Mouse (Mus musculus) urinary bladder, adult 2 months (tissue): ENCODE data around the gene Grik4. TPM values are rescaled to one million over a fixed set of nuclear protein-coding genes. Genes with fewer than 3 reads are reported as not detected.

Experiments
- DNase-seq: peaks from one replicate; pipeline ENCODE4 v3.0.0; 2022; ENCODE audit warnings: low spot score
- polyA plus RNA-seq: library from polyadenylated mRNA; depleted of rRNA; stranded (reverse); fragments of >200 nt; gene quantifications from 2 replicates; pipeline ENCODE4 v1.2.3, GENCODE M21; 2012

The Grik4 gene
- polyA plus RNA-seq, 1 experiment = 0.25 TPM

- no peak for DNase-seq
These were observed 46.2 kb downstream of the Grik4 start for GRCm38 (mm10) chr9:42898091-42898591.

GRCm38 (mm10) chr9:42897361-42898051 is 46.8 kb downstream of the Grik4 start:
- DNase-seq = no peak

- no peak for DNase-seq
These were observed 47.7 kb downstream of the Grik4 start for GRCm38 (mm10) chr9:42896421-42897210.

GRCm38 (mm10) chr9:42892765-42893164 is 51.5 kb downstream of the Grik4 start:
- DNase-seq = no peak

- no peak for DNase-seq
These were observed 56.4 kb downstream of the Grik4 start for GRCm38 (mm10) chr9:42887930-42888329.

GRCm38 (mm10) chr9:42886112-42886766 is 58.1 kb downstream of the Grik4 start:
- no peak for DNase-seq

- no peak for DNase-seq
These were observed 58.7 kb downstream of the Grik4 start for GRCm38 (mm10) chr9:42885566-42885965.

GRCm38 (mm10) chr9:42885123-42885522 is 59.2 kb downstream of the Grik4 start:
- DNase-seq = no peak

- DNase-seq = no peak
These were observed 61.1 kb downstream of the Grik4 start for GRCm38 (mm10) chr9:42883006-42883759.

GRCm38 (mm10) chr9:42882313-42882712 is 62.0 kb downstream of the Grik4 start:
- DNase-seq = no peak

- no peak for DNase-seq
These were observed 63.3 kb downstream of the Grik4 start for GRCm38 (mm10) chr9:42881040-42881439.

GRCm38 (mm10) chr9:42878401-42878800 is 65.9 kb downstream of the Grik4 start:
- DNase-seq = no peak

GRCm38 (mm10) chr9:42872885-42873284 is 71.4 kb downstream of the Grik4 start:
- no peak for DNase-seq

GRCm38 (mm10) chr9:42871681-42872080 is 72.6 kb downstream of the Grik4 start:
- DNase-seq = no peak

GRCm38 (mm10) chr9:42870257-42870656 is 74.0 kb downstream of the Grik4 start:
- DNase-seq = no peak

GRCm38 (mm10) chr9:42868508-42868907 is 75.8 kb downstream of the Grik4 start:
- no peak for DNase-seq

- DNase-seq = no peak
These were observed 77.6 kb downstream of the Grik4 start for GRCm38 (mm10) chr9:42866650-42867049.

GRCm38 (mm10) chr9:42865036-42865829 is 79.1 kb downstream of the Grik4 start:
- DNase-seq = no peak

GRCm38 (mm10) chr9:42863360-42863759 is 80.9 kb downstream of the Grik4 start:
- no peak for DNase-seq

- no peak for DNase-seq
These were observed 82.6 kb downstream of the Grik4 start for GRCm38 (mm10) chr9:42861711-42862110.

- DNase-seq = no peak
These were observed 83.1 kb downstream of the Grik4 start for GRCm38 (mm10) chr9:42861238-42861637.
